Mouse (Mus musculus) hindlimb bud, embryonic 11.5 days (tissue): ENCODE results near the gene Birc7.
A peak's percentile ranks its signal among the peaks of the same experiment; 100 is the strongest.

Source experiments
- DNase-seq: peaks from one replicate; pipeline ENCODE4 v3.0.0-alpha.2; 2012; ENCODE audit warnings: low read depth, low spot score; ENCODE audit errors: extremely low spot score

Birc7 gene

DNA sequence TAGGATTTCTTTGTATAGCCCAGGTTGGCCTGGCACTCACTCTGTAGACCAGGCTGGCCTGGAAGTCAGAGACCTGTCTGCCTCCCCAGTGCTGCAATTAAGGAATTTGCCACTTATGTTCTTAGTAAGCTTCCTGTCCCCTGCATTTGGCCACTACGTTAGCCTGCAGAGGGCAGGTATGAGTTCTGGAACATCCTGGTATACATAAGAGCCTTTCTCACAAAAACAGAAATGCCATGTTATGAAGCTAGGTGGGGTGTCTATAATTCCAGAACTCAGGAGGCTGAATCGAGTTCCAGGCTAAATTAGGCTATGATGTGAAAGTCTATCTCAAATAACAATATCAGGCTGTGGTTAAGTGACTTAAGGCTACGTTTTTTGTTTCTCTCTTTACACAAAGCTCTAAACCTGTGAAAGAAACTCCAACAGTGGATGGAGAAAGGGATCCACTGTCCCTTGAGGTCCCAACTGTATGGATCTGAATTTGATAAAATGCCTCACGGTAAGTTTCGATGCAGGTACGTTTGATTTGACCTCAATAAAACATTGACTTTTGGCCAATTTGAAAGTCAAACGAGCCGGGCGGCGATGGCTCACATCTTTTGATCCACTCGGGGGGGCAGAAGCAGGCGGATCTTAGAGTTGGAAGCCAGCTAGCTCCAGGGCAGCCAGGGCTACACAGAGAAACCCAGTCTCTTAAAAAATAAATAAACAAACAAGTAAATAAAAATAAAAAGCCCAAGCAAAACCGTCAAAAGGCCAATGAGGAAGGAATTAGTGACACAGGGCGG lies 37.5 kb downstream of the Birc7 start:
- DNase-seq: no peak

DNA sequence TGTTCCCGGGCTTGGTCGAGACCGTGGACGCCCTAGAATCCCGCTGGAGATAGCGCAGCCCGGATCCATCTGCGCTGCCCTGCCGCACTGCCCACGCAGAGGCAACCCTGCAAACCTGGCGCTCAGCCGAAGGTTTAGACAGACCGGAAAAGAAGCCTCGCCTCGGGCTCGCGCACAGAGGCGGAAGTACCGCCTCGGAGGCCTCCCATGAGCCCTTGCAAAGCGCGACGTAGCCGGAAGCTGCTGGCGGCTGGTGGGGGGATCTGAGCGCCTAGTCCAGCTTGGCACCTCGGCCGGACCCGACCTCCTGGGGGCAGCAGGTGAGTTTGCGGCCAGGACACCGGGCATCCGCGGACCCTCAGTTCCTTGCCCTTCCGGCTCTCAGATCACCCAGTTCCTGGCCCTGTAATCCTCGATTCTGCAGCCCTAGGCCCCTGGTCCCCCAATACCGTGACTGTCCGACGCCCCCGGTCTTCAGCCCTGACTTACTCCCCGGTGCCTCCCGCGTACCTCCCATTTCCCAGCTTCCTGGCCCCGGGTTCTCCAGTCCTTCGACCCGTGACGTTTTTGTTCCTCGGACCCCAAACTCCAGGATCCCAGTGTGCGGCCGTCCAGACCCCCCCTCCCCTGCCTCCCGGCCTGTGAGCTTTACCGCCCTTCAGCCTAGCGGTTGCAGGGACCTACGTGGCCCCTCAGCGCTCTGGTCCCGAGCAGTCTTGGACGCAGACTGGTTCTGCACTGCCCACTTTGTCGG lies 38.4 kb downstream of the Birc7 start, which contains the start of gene Arfgap1:
TSS of gene Arfgap1 (plus strand) at position 216 of the 754 bp plus-strand sequence.
- DNase-seq: peak; percentile 54

DNA sequence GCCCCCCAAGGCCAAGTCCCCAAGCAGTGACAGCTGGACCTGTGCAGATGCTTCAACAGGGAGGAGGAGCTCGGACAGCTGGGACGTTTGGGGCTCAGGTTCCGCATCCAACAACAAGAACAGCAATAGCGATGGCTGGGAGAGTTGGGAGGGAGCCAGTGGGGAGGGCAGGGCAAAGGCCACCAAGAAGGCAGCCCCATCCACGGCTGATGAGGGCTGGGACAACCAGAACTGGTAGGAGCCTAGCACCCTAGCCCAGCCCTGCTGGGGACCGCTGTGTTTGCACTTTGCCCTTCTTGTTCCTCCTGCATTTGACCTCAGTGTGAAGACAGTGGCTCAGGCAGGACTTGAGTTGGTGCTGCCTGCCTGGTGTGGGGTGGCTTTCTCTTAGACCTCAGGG lies 52.3 kb downstream of the Birc7 start:
- DNase-seq: no peak
